Mouse (Mus musculus) liver, embryonic 13.5 days (tissue): ENCODE measurements around the gene Usp43. TPM values are rescaled to one million over a fixed set of nuclear protein-coding genes. Genes with fewer than 3 reads are reported as not detected.

Experiments
- ATAC-seq: fragments of 200-750 bp; cut with Nextera tagmentation; 2 replicates; pipeline ENCODE4 v1.8.0; 2017; ENCODE audit warnings: low read depth, mild to moderate bottlenecking, moderate number of reproducible peaks, moderate library complexity
- DNase-seq: peaks from one replicate; pipeline ENCODE4 v3.0.0; 2022
- H3K27ac ChIP-seq: fragments of 300-500 bp; sonication (generic); 2 replicates; pipeline ENCODE4 v1.5.1; 2015; ENCODE audit warnings: moderate library complexity, mild to moderate bottlenecking, inconsistent platforms
- H3K27me3 ChIP-seq: fragments of 300-500 bp; sonication (generic); 2 replicates; pipeline ENCODE4 v1.6.1; 2015; ENCODE audit warnings: mild to moderate bottlenecking, inconsistent platforms
- H3K36me3 ChIP-seq: fragments of 300-500 bp; sonication (generic); 2 replicates; pipeline ENCODE4 v1.6.1; 2015; ENCODE audit warnings: mild to moderate bottlenecking, inconsistent platforms
- H3K4me1 ChIP-seq: fragments of 300-500 bp; sonication (generic); replicated peaks from 2 replicates; pipeline ENCODE4 v1.6.1; 2015; ENCODE audit warnings: inconsistent platforms
- H3K4me2 ChIP-seq: fragments of 300-500 bp; sonication (generic); 2 replicates; pipeline ENCODE4 v1.6.1; 2015; ENCODE audit warnings: inconsistent platforms, mild to moderate bottlenecking, moderate library complexity
- H3K4me3 ChIP-seq: fragments of 300-500 bp; sonication (generic); replicated peaks from 2 replicates; pipeline ENCODE4 v1.5.1; 2015; ENCODE audit warnings: mild to moderate bottlenecking, inconsistent platforms
- H3K9ac ChIP-seq: fragments of 300-500 bp; sonication (generic); 2 replicates; pipeline ENCODE4 v1.6.1; 2015; ENCODE audit warnings: mild to moderate bottlenecking, inconsistent platforms
- H3K9me3 ChIP-seq: fragments of 300-500 bp; sonication (generic); replicated peaks from 2 replicates; pipeline ENCODE4 v1.6.1; 2016; ENCODE audit warnings: inconsistent platforms
- WGBS: fragments of 180-500 bp; shearing (Covaris S2); methylation state at CpG from one replicate; pipeline ENCODE4 v1.1.7; 2015; ENCODE audit not compliant: insufficient replicate concordance; 5-methylcytosine and 5-hydroxymethylcytosine counted together
- polyA plus RNA-seq: library from polyadenylated mRNA; unstranded; fragments of >200 nt; fragmentation: Nextera tagmentation; extraction: Ambion mirVana; gene quantifications from 2 replicates; pipeline ENCODE4 v1.2.1, GENCODE M21; 2015

Usp43 gene
- polyA plus RNA-seq, 1 experiment from 2014 or later, result not detected

GRCm38 (mm10) chr11:67895641-67896040 is 26.3 kb downstream of the Usp43 start:
- Histone ChIP-seq H3K4me2 (no peak overlapping the region), H3K27ac (no peak overlapping the region), H3K9ac (no peak overlapping the region), H3K27me3 (no peaks in the 10 kb centered on the region), H3K4me1 (no peaks in the 10 kb centered on the region), H3K36me3 (no peaks in the 10 kb centered on the region), H3K9me3 (no peaks in the 10 kb centered on the region), H3K4me3 (no peak overlapping the region)
- ATAC-seq (no peak), DNase-seq (no peak)
- WGBS, result 60% methylated on average over 7 of the region's 7 CpGs

GRCm38 (mm10) chr11:67888521-67888920 is 33.4 kb downstream of the Usp43 start:
- Histone ChIP-seq H3K4me2 (no peak overlapping the region), H3K9me3 (0 out of 2 replicates have a peak, but pooled peaks cover 4% of the 10 kb centered on the region), H3K4me3 (no peak overlapping the region), H3K36me3 (no peaks in the 10 kb centered on the region), H3K4me1 (no peaks in the 10 kb centered on the region), H3K9ac (no peak overlapping the region), H3K27ac (no peak overlapping the region), H3K27me3 (no peaks in the 10 kb centered on the region)
- no peak for ATAC-seq
- DNase-seq, result no peak
- WGBS, result 63% methylated on average over 5 of the region's 5 CpGs

- Histone ChIP-seq H3K4me3 (no peak overlapping the region), H3K9me3 (0 out of 2 replicates have a peak, but pooled peaks cover 4% of the 10 kb centered on the region), H3K36me3 (no peaks in the 10 kb centered on the region), H3K4me2 (no peak overlapping the region), H3K27me3 (no peaks in the 10 kb centered on the region), H3K27ac (no peak overlapping the region), H3K4me1 (no peaks in the 10 kb centered on the region), H3K9ac (no peak overlapping the region)
- 83% methylated on average over 2 of the region's 2 CpGs for WGBS
- DNase-seq, result no peak
- no peak for ATAC-seq
Observed at GRCm38 (mm10) chr11:67885921-67886320, 36.0 kb downstream of the Usp43 start.

GRCm38 (mm10) chr11:67865521-67866197 is 56.3 kb downstream of the Usp43 start:
- no peaks in the 10 kb centered on the region for H3K36me3 ChIP-seq
- no peaks in the 10 kb centered on the region for H3K9me3 ChIP-seq
- no peak overlapping the region for H3K4me3 ChIP-seq
- no peak overlapping the region for H3K27ac ChIP-seq
- no peak overlapping the region for H3K4me2 ChIP-seq
- DNase-seq, result no peak
- WGBS, result 68% methylated on average over 9 of the region's 9 CpGs
- H3K27me3 ChIP-seq, result no peaks in the 10 kb centered on the region
- ATAC-seq, result no peak
- H3K9ac ChIP-seq, result no peak overlapping the region
- H3K4me1 ChIP-seq, result no peaks in the 10 kb centered on the region

- DNase-seq, result no peak
- H3K27me3 ChIP-seq, result no peaks in the 10 kb centered on the region
- H3K27ac ChIP-seq, result no peak overlapping the region
- H3K4me2 ChIP-seq, result no peak overlapping the region
- no peaks in the 10 kb centered on the region for H3K36me3 ChIP-seq
- ATAC-seq, result no peak
- H3K9me3 ChIP-seq, result no peaks in the 10 kb centered on the region
- WGBS, result 64% methylated on average over 5 of the region's 5 CpGs
- H3K4me1 ChIP-seq, result no peaks in the 10 kb centered on the region
- H3K9ac ChIP-seq, result no peak overlapping the region
- no peak overlapping the region for H3K4me3 ChIP-seq
Observed at GRCm38 (mm10) chr11:67865100-67865499, 56.9 kb downstream of the Usp43 start.

- WGBS, result 10% methylated on average over 7 of the region's 7 CpGs
- H3K27ac ChIP-seq, result no peak overlapping the region
- H3K9ac ChIP-seq, result no peak overlapping the region
- no peak overlapping the region for H3K4me3 ChIP-seq
- no peaks in the 10 kb centered on the region for H3K36me3 ChIP-seq
- no peaks in the 10 kb centered on the region for H3K27me3 ChIP-seq
- ATAC-seq, result no peak
- no peak overlapping the region for H3K4me2 ChIP-seq
- no peak for DNase-seq
- no peaks in the 10 kb centered on the region for H3K4me1 ChIP-seq
- H3K9me3 ChIP-seq, result no peaks in the 10 kb centered on the region
Observed at GRCm38 (mm10) chr11:67861399-67861838, 60.5 kb downstream of the Usp43 start.

GRCm38 (mm10) chr11:67860743-67861398 is 61.1 kb downstream of the Usp43 start:
- Histone ChIP-seq H3K27me3 (no peaks in the 10 kb centered on the region), H3K4me2 (no peak overlapping the region), H3K27ac (no peak overlapping the region), H3K4me1 (no peaks in the 10 kb centered on the region), H3K36me3 (no peaks in the 10 kb centered on the region), H3K9me3 (no peaks in the 10 kb centered on the region), H3K4me3 (no peak overlapping the region), H3K9ac (no peak overlapping the region)
- DNase-seq, result no peak
- no peak for ATAC-seq
- WGBS, result 38% methylated on average over 7 of the region's 7 CpGs

GRCm38 (mm10) chr11:67858518-67858917 is 63.4 kb downstream of the Usp43 start:
- no peak for DNase-seq

GRCm38 (mm10) chr11:67855035-67855434 is 66.9 kb downstream of the Usp43 start:
- Histone ChIP-seq H3K9me3 (no peaks in the 10 kb centered on the region), H3K36me3 (no peaks in the 10 kb centered on the region), H3K27ac (no peak overlapping the region), H3K27me3 (no peaks in the 10 kb centered on the region), H3K4me1 (no peaks in the 10 kb centered on the region), H3K4me3 (no peak overlapping the region), H3K4me2 (no peak overlapping the region), H3K9ac (no peak overlapping the region)
- WGBS, result 17% methylated on average over 2 of the region's 2 CpGs
- ATAC-seq (no peak), DNase-seq (no peak)

More at GRCm38 (mm10) chr11:67858518-67858917, 63.4 kb downstream of the Usp43 start:
- Histone ChIP-seq H3K27me3 (no peaks in the 10 kb centered on the region), H3K27ac (no peak overlapping the region), H3K4me3 (no peak overlapping the region), H3K9me3 (no peaks in the 10 kb centered on the region), H3K9ac (no peak overlapping the region), H3K36me3 (no peaks in the 10 kb centered on the region), H3K4me1 (no peaks in the 10 kb centered on the region), H3K4me2 (no peak overlapping the region)
- 73% methylated on average over 9 of the region's 9 CpGs for WGBS
- ATAC-seq, result no peak

- H3K4me2 ChIP-seq, result no peak overlapping the region
- no peaks in the 10 kb centered on the region for H3K4me1 ChIP-seq
- ATAC-seq (no peak), DNase-seq (no peak)
- whole genome bisulfite sequencing, result 36% methylated on average over 6 of the region's 6 CpGs
- H3K9me3 ChIP-seq, result no peaks in the 10 kb centered on the region
- H3K27me3 ChIP-seq, result no peaks in the 10 kb centered on the region
- no peaks in the 10 kb centered on the region for H3K36me3 ChIP-seq
- no peak overlapping the region for H3K27ac ChIP-seq
- no peak overlapping the region for H3K4me3 ChIP-seq
- no peak overlapping the region for H3K9ac ChIP-seq
Observed at GRCm38 (mm10) chr11:67853996-67854395, 68.0 kb downstream of the Usp43 start.

GRCm38 (mm10) chr11:67851770-67852169 is 70.2 kb downstream of the Usp43 start:
- 58% methylated on average over 5 of the region's 5 CpGs for WGBS
- Histone ChIP-seq H3K4me1 (no peaks in the 10 kb centered on the region), H3K36me3 (no peaks in the 10 kb centered on the region), H3K27ac (no peak overlapping the region), H3K9me3 (no peaks in the 10 kb centered on the region), H3K9ac (no peak overlapping the region), H3K4me3 (no peak overlapping the region), H3K4me2 (no peak overlapping the region), H3K27me3 (no peaks in the 10 kb centered on the region)
- no peak for DNase-seq
- ATAC-seq, result no peak

- Histone ChIP-seq H3K36me3 (no peaks in the 10 kb centered on the region), H3K4me1 (no peaks in the 10 kb centered on the region), H3K9me3 (no peaks in the 10 kb centered on the region), H3K27me3 (no peaks in the 10 kb centered on the region), H3K9ac (no peak overlapping the region), H3K4me3 (no peak overlapping the region), H3K4me2 (no peak overlapping the region), H3K27ac (no peak overlapping the region)
- DNase-seq (no peak), ATAC-seq (no peak)
- 60% methylated on average over 4 of the region's 4 CpGs for WGBS
Observed at GRCm38 (mm10) chr11:67845193-67845592, 76.8 kb downstream of the Usp43 start.
